Mouse (Mus musculus) forebrain, embryonic 10.5 days (tissue): ENCODE results near the gene Nr1d2. TPM values are rescaled to one million over a fixed set of nuclear protein-coding genes. Genes with fewer than 3 reads are reported as not detected.
"Not testable (repeated sequence)": the region's sequence is repeated elsewhere in the genome, so short reads cannot be mapped to it uniquely, and the experiment has no call there.

Source experiments
- DNase-seq: peaks from one replicate; pipeline ENCODE4 v3.0.0-alpha.2; 2017; ENCODE audit warnings: low spot score; ENCODE audit errors: extremely low spot score
- H3K27ac ChIP-seq: fragments of 300-500 bp; sonication (generic); 2 replicates; pipeline ENCODE4 v1.5.1; 2016; ENCODE audit warnings: mild to moderate bottlenecking
- H3K27me3 ChIP-seq: fragments of 300-500 bp; sonication (generic); 2 replicates; pipeline ENCODE4 v1.6.1; 2016; ENCODE audit warnings: mild to moderate bottlenecking; ENCODE audit not compliant: poor library complexity, severe bottlenecking
- H3K36me3 ChIP-seq: fragments of 300-500 bp; sonication (generic); replicated peaks from 2 replicates; pipeline ENCODE4 v1.6.1; 2016; ENCODE audit warnings: mild to moderate bottlenecking, moderate library complexity
- H3K4me1 ChIP-seq: fragments of 300-500 bp; sonication (generic); 2 replicates; pipeline ENCODE4 v1.6.1; 2016
- H3K4me3 ChIP-seq: fragments of 300-500 bp; sonication (generic); 2 replicates; pipeline ENCODE4 v1.5.1; 2016; ENCODE audit warnings: mild to moderate bottlenecking, moderate library complexity
- H3K9me3 ChIP-seq: fragments of 300-500 bp; sonication (generic); 2 replicates; pipeline ENCODE4 v1.6.1; 2016; ENCODE audit warnings: mild to moderate bottlenecking, moderate library complexity
- WGBS: fragments of 180-500 bp; shearing (Covaris S2); methylation state at CpG from one replicate; pipeline ENCODE4 v1.1.7; 2016; 5-methylcytosine and 5-hydroxymethylcytosine counted together
- polyA plus RNA-seq: library from polyadenylated mRNA; unstranded; fragments of >200 nt; fragmentation: Nextera tagmentation; extraction: Ambion mirVana; gene quantifications from 2 replicates; pipeline ENCODE4 v1.2.1, GENCODE M21; 2016

Gene Nr1d2
- polyA plus RNA-seq, 1 experiment from 2014 or later = 4.1 TPM

DNA sequence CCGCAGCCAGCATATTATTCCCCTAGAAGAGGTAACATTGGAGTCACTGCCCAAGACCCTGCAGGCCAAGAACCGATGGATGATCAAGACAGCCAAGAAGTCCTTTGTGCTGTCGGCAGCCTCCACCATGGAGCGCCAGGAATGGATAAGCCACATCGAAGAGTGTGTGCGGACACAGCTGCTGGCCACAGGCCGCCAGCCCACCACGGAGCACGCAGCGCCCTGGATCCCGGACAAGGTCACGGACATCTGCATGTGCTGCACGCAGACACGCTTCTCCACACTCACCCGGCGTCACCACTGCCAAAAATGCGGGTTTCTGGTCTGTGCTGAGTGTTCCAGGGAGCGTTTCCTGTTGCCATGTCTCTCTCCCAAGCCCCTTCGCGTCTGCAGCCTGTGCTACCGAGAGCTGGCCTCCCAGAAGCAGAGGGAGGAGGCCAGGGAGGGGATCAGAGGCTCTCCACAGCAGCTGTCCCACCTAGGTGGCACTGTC, 3.8 kb upstream of the Nr1d2 start:
- 91% methylated on average over 21 of the region's 21 CpGs for WGBS
- H3K36me3 ChIP-seq = no peaks in the 10 kb centered on the region
- DNase-seq = no peak
- peaks cover 8% of the 10 kb centered on the region; the same call in 1 of the 2 replicates for H3K9me3 ChIP-seq
- no peak overlapping the region for H3K4me3 ChIP-seq
- peaks cover 9% of the 10 kb centered on the region for H3K4me1 ChIP-seq
- H3K27ac ChIP-seq = no peak overlapping the region
- H3K27me3 ChIP-seq = no peaks in the 10 kb centered on the region

DNA sequence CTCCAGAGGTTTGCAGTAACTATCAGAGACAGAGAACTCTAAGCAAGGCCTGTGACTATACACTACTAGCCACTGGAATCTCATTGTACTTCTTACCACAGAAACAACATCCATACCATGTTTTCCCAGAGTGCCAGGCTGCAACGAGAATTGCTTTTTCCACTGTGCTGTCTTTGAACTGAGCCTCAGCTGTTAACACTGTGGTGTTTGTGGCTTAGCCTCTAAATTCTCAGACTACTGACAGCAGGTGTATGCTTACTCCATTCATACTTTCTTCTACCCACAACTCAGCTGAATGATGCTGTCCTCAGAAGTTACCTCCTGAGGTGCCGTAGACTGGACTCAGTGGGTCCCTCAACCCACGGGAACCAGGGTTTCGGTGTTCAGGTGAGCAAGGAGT, 2.9 kb upstream of the Nr1d2 start:
- Histone ChIP-seq H3K36me3 (no peaks in the 10 kb centered on the region), H3K4me3 (no peak overlapping the region), H3K27ac (no peak overlapping the region), H3K9me3 (peaks cover 8% of the 10 kb centered on the region; the same call in 1 of the 2 replicates), H3K4me1 (peaks cover 18% of the 10 kb centered on the region), H3K27me3 (no peaks in the 10 kb centered on the region)
- no peak for DNase-seq
- WGBS = 91% methylated on average over 4 of the region's 4 CpGs

DNA sequence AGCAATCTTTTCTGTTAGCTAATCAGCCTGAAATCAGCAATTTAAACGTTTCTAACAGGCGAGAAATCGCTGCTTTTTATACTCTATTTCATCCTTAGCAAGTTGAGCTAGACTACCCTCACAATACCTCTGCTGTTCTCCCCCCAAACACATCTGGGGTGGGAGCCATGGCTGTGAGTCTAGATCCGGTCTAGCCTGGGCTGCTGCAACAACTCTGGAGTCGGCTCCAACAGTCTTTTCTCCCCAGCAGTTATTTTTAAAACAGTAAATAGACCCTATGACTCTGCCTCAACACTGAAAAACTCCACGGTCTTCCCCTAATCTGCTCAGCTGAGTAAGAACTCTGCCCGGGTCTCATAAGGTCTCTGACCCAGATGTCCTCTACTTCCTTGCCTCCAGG, 1.2 kb upstream of the Nr1d2 start:
- no peak overlapping the region for H3K4me3 ChIP-seq
- no peak overlapping the region for H3K27ac ChIP-seq
- peaks cover 18% of the 10 kb centered on the region for H3K4me1 ChIP-seq
- WGBS = 71% methylated on average over 7 of the region's 7 CpGs
- no peaks in the 10 kb centered on the region for H3K36me3 ChIP-seq
- H3K9me3 ChIP-seq = peaks cover 8% of the 10 kb centered on the region; the same call in 1 of the 2 replicates
- H3K27me3 ChIP-seq = no peaks in the 10 kb centered on the region
- DNase-seq = no peak

DNA sequence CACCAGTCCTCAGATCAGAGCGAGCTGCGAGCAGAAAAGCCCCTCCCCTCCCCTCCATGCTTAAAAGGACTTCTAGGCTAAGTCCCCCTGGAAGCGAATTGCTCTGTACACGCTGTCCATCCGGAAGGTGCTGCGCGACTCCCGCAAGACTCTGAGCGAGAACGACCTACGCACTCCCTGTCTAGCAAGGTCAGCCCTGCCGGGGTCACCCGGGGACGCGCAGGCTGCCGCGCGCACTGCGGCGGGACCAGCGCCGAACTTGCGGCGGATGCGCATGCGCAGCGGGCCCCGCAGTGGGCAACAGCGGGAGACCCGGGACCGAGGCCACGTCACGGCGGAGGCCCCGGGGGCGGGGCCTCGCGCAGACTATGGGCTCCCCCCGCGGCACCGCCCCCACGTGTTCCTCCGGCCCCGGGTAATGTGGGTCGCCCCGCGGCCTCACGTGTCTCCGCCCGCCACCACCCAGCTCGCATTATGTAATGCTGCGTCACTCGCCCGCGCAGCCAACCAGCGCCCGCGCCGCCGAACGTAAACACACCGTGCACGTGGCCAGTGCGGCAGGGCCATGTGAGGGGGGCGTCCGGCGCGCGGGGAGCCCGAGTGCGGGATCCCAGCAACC, 687 bp downstream of the Nr1d2 start:
- peaks cover 23% of the 10 kb centered on the region for H3K4me1 ChIP-seq
- WGBS = under 1% methylated on average over 71 of the region's 71 CpGs

DNA sequence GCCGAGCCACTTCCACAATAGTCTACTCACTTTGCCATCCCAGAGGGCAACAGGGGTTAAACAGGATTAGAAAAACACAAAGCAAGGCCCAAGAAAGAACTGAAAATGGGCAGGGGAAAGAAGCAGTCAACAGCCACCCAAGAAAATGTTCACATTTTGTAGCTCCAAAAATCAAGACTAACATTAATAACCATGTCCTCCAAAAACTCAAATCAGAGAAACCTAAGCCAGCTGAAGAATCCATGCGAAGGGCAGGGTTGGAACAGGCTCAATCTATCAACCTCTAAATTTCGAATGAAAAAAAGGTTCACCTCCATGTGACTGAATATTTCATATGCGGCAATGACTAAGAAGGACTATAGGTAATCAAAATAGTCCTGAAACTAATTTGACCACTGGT, 1.5 kb downstream of the Nr1d2 start:
- H3K36me3 ChIP-seq = no peaks in the 10 kb centered on the region
- 62% methylated on average over 4 of the region's 4 CpGs for WGBS
- H3K4me3 ChIP-seq = peak overlapping the region; percentile 76; the same call in 1 of the 2 replicates
- H3K4me1 ChIP-seq = peaks cover 23% of the 10 kb centered on the region
- H3K27me3 ChIP-seq = no peaks in the 10 kb centered on the region
- no peak overlapping the region for H3K27ac ChIP-seq
- no peak for DNase-seq
- H3K9me3 ChIP-seq = peaks cover 4% of the 10 kb centered on the region; the same call in 1 of the 2 replicates

More for the DNA sequence above, 687 bp downstream of the Nr1d2 start:
- Histone ChIP-seq H3K36me3 (no peaks in the 10 kb centered on the region), H3K9me3 (peaks cover 8% of the 10 kb centered on the region; the same call in 1 of the 2 replicates), H3K27me3 (no peaks in the 10 kb centered on the region), H3K4me3 (peak overlapping the region; percentile 76), H3K27ac (peak overlapping the region; percentile 88)
- peak; percentile 93 for DNase-seq

DNA sequence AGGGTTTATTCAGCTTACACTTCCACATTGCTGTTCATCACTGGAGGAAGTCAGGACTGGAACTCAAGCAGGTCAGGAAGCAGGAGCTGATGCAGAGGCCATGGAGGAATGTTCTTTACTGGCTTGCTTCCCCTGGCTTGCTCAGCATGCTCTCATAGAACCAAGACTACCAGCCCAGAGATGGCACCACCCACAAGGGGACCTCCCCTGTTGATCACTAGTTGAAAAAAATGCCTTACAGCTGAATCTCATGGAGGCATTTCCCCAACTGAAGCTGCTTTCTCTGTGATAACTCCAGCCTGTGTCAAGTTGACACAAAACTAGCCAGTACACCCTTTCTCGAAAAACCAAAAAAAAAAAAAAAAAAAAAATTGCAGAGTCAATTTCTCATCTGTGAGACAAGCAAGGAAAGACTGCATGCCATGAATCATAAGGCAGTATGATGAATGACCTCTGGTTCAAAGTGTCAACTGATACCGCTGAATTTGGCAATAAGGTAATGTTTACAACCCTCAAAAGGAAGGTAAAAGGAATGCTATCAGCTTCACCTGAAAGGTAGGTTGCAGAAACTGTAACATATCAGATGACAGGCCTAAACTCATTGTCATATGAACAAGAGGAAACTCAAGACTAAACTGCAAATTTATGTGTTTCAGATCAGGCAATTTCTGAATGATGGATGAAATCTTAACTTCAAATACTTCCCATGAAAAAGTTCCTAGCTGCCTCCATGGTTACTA, 2.3 kb downstream of the Nr1d2 start:
- WGBS = 79% methylated on average over 2 of the region's 2 CpGs
- DNase-seq, H3K4me3 ChIP-seq, H3K27me3 ChIP-seq, H3K36me3 ChIP-seq, H3K27ac ChIP-seq, H3K9me3 ChIP-seq: not testable (repeated sequence)
- H3K4me1 ChIP-seq = peaks cover 23% of the 10 kb centered on the region

DNA sequence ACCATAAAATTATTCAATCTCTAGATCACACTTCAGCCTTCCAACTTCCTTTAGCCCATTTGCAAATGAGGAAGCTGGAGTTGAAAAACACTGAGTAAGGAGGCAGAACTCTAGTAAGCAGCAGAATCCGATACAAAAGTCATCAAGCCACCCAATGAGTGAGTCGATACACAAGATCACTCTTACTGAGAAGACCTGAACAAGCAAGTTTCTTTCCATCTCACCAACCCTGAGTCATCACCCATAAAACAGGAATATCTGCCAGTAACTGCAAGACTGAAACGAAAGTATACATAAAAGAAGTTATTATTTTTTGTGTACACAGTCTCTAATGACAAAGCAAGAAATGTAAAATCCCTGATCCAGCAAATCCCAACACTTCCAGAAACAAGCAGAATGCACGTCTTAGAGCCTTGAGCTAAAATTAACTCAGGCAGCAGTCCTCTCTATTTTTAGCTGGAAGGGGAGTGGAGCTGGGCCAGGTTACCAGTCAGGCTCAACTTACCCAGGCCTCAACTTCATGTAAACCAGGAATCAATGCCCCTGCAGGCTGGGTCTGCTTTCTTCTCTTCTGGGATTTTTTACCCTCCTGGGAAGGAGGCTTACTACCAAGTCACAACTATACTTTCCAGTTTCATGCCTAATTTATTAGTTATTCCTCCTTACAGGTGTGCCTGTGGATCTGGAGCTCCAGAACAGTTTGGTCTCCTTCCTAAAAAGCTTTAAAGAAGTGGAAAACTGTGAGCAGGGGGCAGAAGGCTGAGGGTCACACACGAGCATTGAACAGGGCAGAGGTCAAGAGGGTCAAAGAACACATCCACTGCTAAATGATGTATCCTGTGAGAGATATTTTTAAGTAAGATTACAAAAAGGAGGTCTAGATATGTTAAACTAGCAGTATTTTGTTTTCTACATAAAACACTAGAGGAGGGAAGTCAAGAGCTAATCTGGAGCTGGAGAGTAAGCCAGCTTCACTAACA, 4.7 kb downstream of the Nr1d2 start:
- no peaks in the 10 kb centered on the region for H3K27me3 ChIP-seq
- H3K27ac ChIP-seq = no peak overlapping the region
- peaks cover 16% of the 10 kb centered on the region for H3K4me1 ChIP-seq
- WGBS = 61% methylated on average over 5 of the region's 5 CpGs
- H3K4me3 ChIP-seq = no peak overlapping the region
- H3K9me3 ChIP-seq = peaks cover 4% of the 10 kb centered on the region; the same call in 1 of the 2 replicates
- no peaks in the 10 kb centered on the region for H3K36me3 ChIP-seq
- DNase-seq = no peak

DNA sequence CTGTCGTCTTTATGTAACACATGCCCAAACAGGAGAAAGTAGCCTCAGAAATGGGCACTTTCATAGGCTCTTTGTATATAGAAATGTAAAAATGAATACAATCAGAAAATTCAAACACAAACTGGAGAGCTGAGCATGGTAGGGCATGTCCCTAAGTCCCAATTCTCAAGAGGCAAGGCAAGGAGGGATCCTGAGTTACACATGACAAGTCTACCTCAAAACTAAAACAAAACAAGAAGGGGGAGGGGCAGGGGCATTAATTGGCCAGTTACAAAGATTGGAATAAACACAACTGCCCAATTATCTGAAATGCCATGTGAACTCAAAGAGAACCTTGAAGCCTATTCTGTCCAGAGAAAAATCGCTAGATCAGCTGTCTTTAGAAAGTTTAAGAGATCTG, 5.9 kb downstream of the Nr1d2 start:
- Histone ChIP-seq H3K9me3 (0 out of 2 replicates have a peak, but pooled peaks cover under 1% of the 10 kb centered on the region), H3K36me3 (no peaks in the 10 kb centered on the region), H3K4me1 (peaks cover 16% of the 10 kb centered on the region), H3K4me3 (no peak overlapping the region), H3K27ac (no peak overlapping the region), H3K27me3 (no peaks in the 10 kb centered on the region)
- no peak for DNase-seq
- 88% methylated on average over 2 of the region's 2 CpGs for WGBS

DNA sequence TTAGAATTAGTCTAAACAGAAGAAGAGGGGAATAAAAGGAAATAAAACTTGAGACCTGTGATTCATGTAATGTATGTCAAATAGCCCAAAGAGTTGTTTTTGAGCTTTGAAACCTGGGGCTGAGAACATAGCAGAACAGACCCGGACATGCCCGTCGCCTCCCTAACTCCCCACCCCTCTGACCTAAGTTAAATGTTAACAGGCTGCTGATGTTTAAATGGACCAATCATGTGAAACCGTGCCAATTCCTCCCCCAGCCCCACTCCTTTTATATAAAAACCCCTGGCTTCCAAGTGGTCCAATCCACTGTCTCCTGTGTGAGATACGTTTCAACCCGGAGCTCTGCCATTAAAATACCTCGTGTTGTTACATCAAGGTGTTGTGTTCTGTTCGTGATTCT, 7.1 kb downstream of the Nr1d2 start:
- 96% methylated on average over 8 of the region's 8 CpGs for WGBS
- H3K36me3 ChIP-seq, H3K9me3 ChIP-seq, H3K27ac ChIP-seq, H3K4me1 ChIP-seq, H3K4me3 ChIP-seq, H3K27me3 ChIP-seq, DNase-seq: not testable (repeated sequence)

DNA sequence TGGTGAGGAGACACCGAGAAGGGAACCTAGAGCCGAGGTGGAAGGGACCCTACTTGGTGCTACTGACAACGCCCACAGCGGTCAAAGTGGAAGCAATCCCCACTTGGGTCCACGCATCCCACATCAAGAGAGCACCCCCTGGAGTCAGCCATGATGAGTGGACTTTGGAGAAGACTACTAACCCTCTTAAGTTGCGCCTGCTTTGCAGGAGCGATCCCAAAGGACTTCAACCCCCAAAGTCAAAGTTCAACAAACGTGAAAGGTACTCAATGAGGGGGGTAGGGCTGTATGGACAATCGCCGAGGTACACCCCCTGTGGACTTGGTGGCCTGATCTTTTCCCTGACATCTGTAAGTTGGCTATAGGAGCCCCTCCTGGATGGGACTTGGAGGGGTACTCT, 9.2 kb downstream of the Nr1d2 start:
- not testable (repeated sequence) for H3K36me3 ChIP-seq, H3K4me3 ChIP-seq, DNase-seq, H3K9me3 ChIP-seq, H3K4me1 ChIP-seq, H3K27me3 ChIP-seq, H3K27ac ChIP-seq
- WGBS = 95% methylated on average over 10 of the region's 10 CpGs

DNA sequence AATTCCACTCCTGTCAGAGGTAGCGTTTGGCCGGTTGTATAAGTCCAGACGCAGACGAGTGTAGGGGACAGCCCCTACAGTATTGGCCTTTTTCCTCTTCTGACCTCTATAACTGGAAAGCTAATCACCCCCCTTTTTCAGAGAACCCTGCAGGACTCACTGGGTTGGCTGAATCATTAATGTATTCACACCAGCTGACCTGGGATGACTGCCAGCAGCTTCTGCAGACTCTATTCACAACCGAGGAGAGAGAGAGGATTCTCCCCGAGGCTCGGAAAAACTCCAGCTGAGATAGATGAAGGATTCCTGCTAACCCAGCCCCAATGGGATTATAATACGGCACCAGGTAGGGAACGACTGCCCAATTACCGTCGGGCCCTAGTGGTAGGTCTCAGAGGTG, 12.7 kb downstream of the Nr1d2 start:
- H3K27me3 ChIP-seq, H3K27ac ChIP-seq, H3K36me3 ChIP-seq, H3K4me3 ChIP-seq, H3K4me1 ChIP-seq, DNase-seq, H3K9me3 ChIP-seq: not testable (repeated sequence)
- WGBS = 85% methylated on average over 11 of the region's 11 CpGs

DNA sequence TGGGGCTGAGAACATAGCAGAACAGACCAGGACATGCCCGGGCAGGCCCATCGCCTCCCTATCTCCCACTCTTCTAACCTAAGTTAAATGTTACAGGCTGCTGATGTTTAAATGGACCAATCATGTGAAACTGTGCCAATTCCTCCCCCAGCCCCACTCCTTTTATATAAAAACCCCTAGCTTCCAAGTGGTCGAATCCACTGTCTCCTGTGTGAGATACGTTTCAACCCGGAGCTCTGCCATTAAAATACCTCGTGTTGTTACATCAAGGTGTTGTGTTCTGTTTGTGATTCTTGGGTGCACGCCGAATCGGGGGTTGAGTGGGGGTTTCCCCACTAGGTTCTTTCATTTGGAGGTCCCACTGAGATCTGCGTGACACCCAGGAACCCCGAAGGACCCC, 13.5 kb downstream of the Nr1d2 start:
- H3K9me3 ChIP-seq, H3K4me3 ChIP-seq, DNase-seq, H3K36me3 ChIP-seq, H3K27me3 ChIP-seq, H3K4me1 ChIP-seq, H3K27ac ChIP-seq: not testable (repeated sequence)
- WGBS = 91% methylated on average over 11 of the region's 11 CpGs
